Mouse (Mus musculus): ENCODE results near the gene Sec61a1. TPM values are rescaled to one million over a fixed set of nuclear protein-coding genes. Genes with fewer than 3 reads are reported as not detected.

Gene Sec61a1
- polyA plus RNA-seq, 1 experiment from 2014 or later = 238 TPM

DNA sequence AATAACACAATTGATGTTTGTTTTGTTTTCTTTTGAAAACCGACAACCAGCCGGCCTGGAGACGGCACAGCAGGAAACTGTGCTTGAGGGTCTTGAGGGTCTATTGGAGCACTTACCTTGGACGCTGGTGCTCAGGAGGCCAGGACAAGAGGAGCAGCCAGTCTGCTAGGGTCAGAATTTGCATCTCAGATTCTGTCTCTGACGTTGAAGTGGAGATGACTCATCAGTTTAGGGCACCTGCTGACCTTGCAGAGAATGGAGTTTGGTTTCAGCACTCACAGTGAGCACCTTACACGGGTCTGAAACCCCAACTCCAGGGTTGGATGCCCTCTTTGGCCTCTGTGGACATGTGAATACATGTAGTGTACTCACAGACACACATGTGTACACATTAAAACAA lies 48.8 kb downstream of the Sec61a1 start:
- peaks cover 79% of the 10 kb centered on the region for H3K36me3 ChIP-seq
- no peak for DNase-seq (ENCODE audit: low spot score)
- 83% methylated on average over 6 of the region's 6 CpGs for WGBS
- H3K27ac ChIP-seq = no peak overlapping the region
- H3K27me3 ChIP-seq (ENCODE audit: low read depth, poor library complexity, severe bottlenecking) = no peaks in the 10 kb centered on the region
- H3K9me3 ChIP-seq (replicated peaks) = no peaks in the 10 kb centered on the region
- peaks cover 12% of the 10 kb centered on the region for H3K4me1 ChIP-seq
- no peak overlapping the region for H3K4me3 ChIP-seq

DNA sequence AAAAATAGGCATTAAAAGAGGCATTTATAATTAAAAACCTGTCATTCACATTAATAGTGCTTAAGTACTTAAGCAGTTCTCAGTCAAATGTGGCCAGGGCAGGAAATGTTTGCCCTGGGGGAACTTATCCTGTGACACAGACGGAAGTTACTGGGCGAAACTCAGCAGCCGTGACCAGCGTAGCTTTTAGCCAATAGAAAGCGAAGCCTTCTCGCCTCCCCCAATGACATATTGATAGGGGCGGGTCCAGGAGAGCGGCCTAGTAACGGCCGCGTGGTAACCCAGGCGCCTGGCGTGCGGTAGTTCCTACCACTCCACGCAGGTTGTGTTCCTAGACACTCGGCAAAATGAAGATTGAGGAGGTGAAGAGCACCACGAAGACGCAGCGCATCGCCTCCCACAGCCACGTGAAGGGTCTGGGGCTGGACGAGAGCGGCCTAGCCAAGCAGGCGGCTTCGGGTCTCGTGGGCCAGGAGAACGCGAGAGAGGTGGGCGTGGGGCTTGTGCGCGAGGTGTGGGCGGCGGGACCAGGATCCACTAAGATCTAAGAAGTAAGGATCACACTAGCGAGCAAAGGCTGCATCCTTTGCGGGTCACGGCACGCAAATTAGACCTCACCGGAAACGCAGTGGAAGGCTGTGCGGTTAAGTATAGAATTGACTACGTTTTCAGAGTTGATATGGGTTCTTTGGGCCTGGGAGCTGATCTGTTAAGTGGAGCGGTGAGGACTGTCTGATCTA lies 53.4 kb downstream of the Sec61a1 start, which contains the start of gene Ruvbl1:
Gene Ruvbl1 (plus strand): TSS at position 229 of the 740 bp plus-strand sequence.
- Histone ChIP-seq H3K36me3 (peaks cover 35% of the 10 kb centered on the region), H3K27me3 (ENCODE audit: low read depth, poor library complexity, severe bottlenecking) (no peaks in the 10 kb centered on the region), H3K4me3 (peak within 1 kb of the TSS; percentile 77), H3K27ac (peak within 1 kb of the TSS; percentile 81), H3K4me1 (peaks cover 12% of the 10 kb centered on the region), H3K9me3 (replicated peaks) (no peaks in the 10 kb centered on the region)
- DNase-seq (ENCODE audit: low spot score) = peak; percentile 91
- under 1% methylated on average over 42 of the region's 42 CpGs for WGBS

DNA sequence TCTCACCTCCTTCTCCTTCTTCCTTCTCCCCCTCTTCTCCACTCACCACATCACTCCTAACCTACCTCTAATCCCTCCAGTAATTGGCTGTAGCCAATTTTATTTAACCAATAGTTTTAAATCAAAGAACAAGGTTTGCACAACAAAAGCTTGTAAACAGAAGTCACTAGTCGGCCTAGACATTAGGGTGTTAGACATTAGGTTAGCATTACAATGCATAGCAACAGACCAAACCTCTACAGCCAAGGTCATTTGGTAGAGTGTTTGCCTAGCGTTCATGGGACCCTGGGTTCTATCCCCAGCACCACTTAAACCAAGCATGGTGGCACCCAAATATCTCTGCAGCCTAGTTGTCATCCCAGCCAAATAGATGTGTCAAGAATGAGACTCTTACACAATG lies 64.2 kb downstream of the Sec61a1 start:
- H3K27me3 ChIP-seq (ENCODE audit: low read depth, poor library complexity, severe bottlenecking) = peaks cover 2% of the 10 kb centered on the region; the same call in 1 of the 2 replicates
- H3K4me3 ChIP-seq = no peak overlapping the region
- H3K9me3 ChIP-seq (replicated peaks) = no peaks in the 10 kb centered on the region
- H3K27ac ChIP-seq = no peak overlapping the region
- 65% methylated on average over 2 of the region's 2 CpGs for WGBS
- no peak for DNase-seq (ENCODE audit: low spot score)
- no peaks in the 10 kb centered on the region for H3K4me1 ChIP-seq
- no peaks in the 10 kb centered on the region for H3K36me3 ChIP-seq

Other genes starting within 250 kb of the Sec61a1 start
- 41.4 and 44.2 TPM in 2 replicates for gene Eefsec, start 72.4 kb downstream of the Sec61a1 start, polyA plus RNA-seq (2016; fragmentation: Nextera tagmentation; extraction: Ambion mirVana)
- 235 and 258 TPM in 2 replicates for gene Ruvbl1, start 53.5 kb downstream of the Sec61a1 start, polyA plus RNA-seq (2016; fragmentation: Nextera tagmentation; extraction: Ambion mirVana)
- 0.21 TPM in 1 of 2 replicates, not detected in the other for gene Kbtbd12, start 119.0 kb upstream of the Sec61a1 start, polyA plus RNA-seq (2016; fragmentation: Nextera tagmentation; extraction: Ambion mirVana)
- gene Mgll, start 205.5 kb upstream of the Sec61a1 start, polyA plus RNA-seq (2016; fragmentation: Nextera tagmentation; extraction: Ambion mirVana) = 1.6 and 3.3 TPM in 2 replicates